Mouse (Mus musculus) heart, embryonic 12.5 days (tissue): ENCODE results near the gene E130114P18Rik. TPM values are rescaled to one million over a fixed set of nuclear protein-coding genes. Genes with fewer than 3 reads are reported as not detected.
A peak's percentile ranks its signal among the peaks of the same experiment; 100 is the strongest.

ENCODE experiments used
- ATAC-seq: fragments of 200-750 bp; cut with Nextera tagmentation; 2 replicates; pipeline ENCODE4 v1.8.0; 2017; ENCODE audit warnings: moderate TSS enrichment, moderate library complexity; ENCODE audit not compliant: insufficient number of reproducible peaks, low FRiP score
- H3K27ac ChIP-seq: fragments of 300-500 bp; sonication (generic); 2 replicates; pipeline ENCODE4 v1.5.1; 2016; ENCODE audit warnings: mild to moderate bottlenecking, moderate library complexity; ENCODE audit not compliant: poor library complexity, severe bottlenecking
- H3K27me3 ChIP-seq: fragments of 300-500 bp; sonication (generic); replicated peaks from 2 replicates; pipeline ENCODE4 v1.6.1; 2016; ENCODE audit warnings: mild to moderate bottlenecking, moderate library complexity
- H3K36me3 ChIP-seq: fragments of 300-500 bp; sonication (generic); 2 replicates; pipeline ENCODE4 v1.6.1; 2016; ENCODE audit warnings: mild to moderate bottlenecking, moderate library complexity
- H3K4me1 ChIP-seq: fragments of 300-500 bp; sonication (generic); replicated peaks from 2 replicates; pipeline ENCODE4 v1.6.1; 2016; ENCODE audit warnings: mild to moderate bottlenecking
- H3K4me2 ChIP-seq: fragments of 300-500 bp; sonication (generic); 2 replicates; pipeline ENCODE4 v1.6.1; 2016; ENCODE audit warnings: mild to moderate bottlenecking, moderate library complexity
- H3K4me3 ChIP-seq: fragments of 300-500 bp; sonication (generic); 2 replicates; pipeline ENCODE4 v1.5.1; 2016; ENCODE audit warnings: mild to moderate bottlenecking
- H3K9ac ChIP-seq: fragments of 300-500 bp; sonication (generic); 2 replicates; pipeline ENCODE4 v1.6.1; 2016; ENCODE audit warnings: mild to moderate bottlenecking, moderate library complexity
- H3K9me3 ChIP-seq: fragments of 300-500 bp; sonication (generic); replicated peaks from 2 replicates; pipeline ENCODE4 v1.6.1; 2016; ENCODE audit warnings: mild to moderate bottlenecking, moderate library complexity
- WGBS: fragments of 180-500 bp; shearing (Covaris S2); methylation state at CpG from one replicate; pipeline ENCODE4 v1.1.7; 2016; 5-methylcytosine and 5-hydroxymethylcytosine counted together
- polyA plus RNA-seq: library from polyadenylated mRNA; unstranded; fragments of >200 nt; fragmentation: Nextera tagmentation; extraction: Ambion mirVana; gene quantifications from 2 replicates; pipeline ENCODE4 v1.2.1, GENCODE M21; 2016

E130114P18Rik gene
- polyA plus RNA-seq, 1 experiment from 2014 or later: 0.74 TPM

GRCm38 (mm10) chr4:97751030-97751482 lies 26.8 kb downstream of the E130114P18Rik start:
- Histone ChIP-seq H3K9me3 (no peaks in the 10 kb centered on the region), H3K27ac (peak overlapping the region; percentile 93), H3K4me2 (peak overlapping the region; percentile 84), H3K4me1 (peaks cover 26% of the 10 kb centered on the region), H3K36me3 (no peaks in the 10 kb centered on the region), H3K27me3 (no peaks in the 10 kb centered on the region), H3K9ac (peak overlapping the region; percentile 78), H3K4me3 (peak overlapping the region; percentile 57)
- under 1% methylated on average over 20 of the region's 20 CpGs for WGBS
- peak; percentile 78 for ATAC-seq

- Histone ChIP-seq H3K36me3 (no peaks in the 10 kb centered on the region), H3K27me3 (no peaks in the 10 kb centered on the region), H3K9me3 (no peaks in the 10 kb centered on the region), H3K9ac (no peak overlapping the region), H3K4me1 (peaks cover 29% of the 10 kb centered on the region), H3K4me3 (no peak overlapping the region), H3K4me2 (no peak overlapping the region), H3K27ac (no peak overlapping the region)
- 37% methylated on average over 4 of the region's 4 CpGs for WGBS
- ATAC-seq: no peak
Observed at GRCm38 (mm10) chr4:97750401-97750800, 27.5 kb downstream of the E130114P18Rik start.

- 0 out of 2 replicates have a peak, but pooled peaks cover 3% of the 10 kb centered on the region for H3K27me3 ChIP-seq
- H3K27ac ChIP-seq: no peak overlapping the region
- H3K4me1 ChIP-seq: peaks cover 9% of the 10 kb centered on the region; the same call in 1 of the 2 replicates
- peak overlapping the region; percentile 77 for H3K4me2 ChIP-seq
- no peaks in the 10 kb centered on the region for H3K9me3 ChIP-seq
- peak overlapping the region; percentile 71 for H3K9ac ChIP-seq
- peak overlapping the region; percentile 46 for H3K4me3 ChIP-seq
- no peak for ATAC-seq
- no peaks in the 10 kb centered on the region for H3K36me3 ChIP-seq
- 6% methylated on average over 19 of the region's 19 CpGs for WGBS
Observed at GRCm38 (mm10) chr4:97746106-97746900, 31.6 kb downstream of the E130114P18Rik start.

- 8% methylated on average over 32 of the region's 32 CpGs for whole genome bisulfite sequencing
- peak; percentile 78; the same call in 1 of the 2 replicates for ATAC-seq
Observed at GRCm38 (mm10) chr4:97745296-97746105, 32.4 kb downstream of the E130114P18Rik start.

GRCm38 (mm10) chr4:97743932-97744331 lies 33.9 kb downstream of the E130114P18Rik start:
- Histone ChIP-seq H3K4me3 (no peak overlapping the region), H3K9me3 (no peaks in the 10 kb centered on the region), H3K4me2 (no peak overlapping the region), H3K36me3 (no peaks in the 10 kb centered on the region), H3K27ac (no peak overlapping the region), H3K9ac (no peak overlapping the region), H3K27me3 (0 out of 2 replicates have a peak, but pooled peaks cover 3% of the 10 kb centered on the region), H3K4me1 (peaks cover 9% of the 10 kb centered on the region; the same call in 1 of the 2 replicates)
- 58% methylated on average over 5 of the region's 5 CpGs for WGBS
- no peak for ATAC-seq

More at GRCm38 (mm10) chr4:97745296-97746105, 32.4 kb downstream of the E130114P18Rik start:
- Histone ChIP-seq H3K27me3 (0 out of 2 replicates have a peak, but pooled peaks cover 3% of the 10 kb centered on the region), H3K4me1 (peaks cover 9% of the 10 kb centered on the region; the same call in 1 of the 2 replicates), H3K36me3 (no peaks in the 10 kb centered on the region), H3K9me3 (no peaks in the 10 kb centered on the region), H3K4me3 (peak overlapping the region; percentile 46), H3K9ac (peak overlapping the region; percentile 71), H3K27ac (no peak overlapping the region), H3K4me2 (peak overlapping the region; percentile 77)

- no peak overlapping the region for H3K4me3 ChIP-seq
- H3K4me1 ChIP-seq: no peaks in the 10 kb centered on the region
- no peak for ATAC-seq
- no peaks in the 10 kb centered on the region for H3K27me3 ChIP-seq
- H3K27ac ChIP-seq: no peak overlapping the region
- H3K36me3 ChIP-seq: no peaks in the 10 kb centered on the region
- H3K4me2 ChIP-seq: no peak overlapping the region
- WGBS: 65% methylated on average over 1 of the region's 1 CpGs
- no peaks in the 10 kb centered on the region for H3K9me3 ChIP-seq
- no peak overlapping the region for H3K9ac ChIP-seq
Observed at GRCm38 (mm10) chr4:97733392-97733791, 44.5 kb downstream of the E130114P18Rik start.

GRCm38 (mm10) chr4:97730416-97730815 lies 47.5 kb downstream of the E130114P18Rik start:
- H3K36me3 ChIP-seq: no peaks in the 10 kb centered on the region
- no peak overlapping the region for H3K9ac ChIP-seq
- H3K27ac ChIP-seq: no peak overlapping the region
- no peaks in the 10 kb centered on the region for H3K4me1 ChIP-seq
- H3K4me3 ChIP-seq: no peak overlapping the region
- no peak overlapping the region for H3K4me2 ChIP-seq
- H3K9me3 ChIP-seq: no peaks in the 10 kb centered on the region
- no peak for ATAC-seq
- WGBS: 79% methylated on average over 3 of the region's 3 CpGs
- no peaks in the 10 kb centered on the region for H3K27me3 ChIP-seq

- H3K9ac ChIP-seq: no peak overlapping the region
- H3K4me3 ChIP-seq: no peak overlapping the region
- H3K36me3 ChIP-seq: no peaks in the 10 kb centered on the region
- H3K9me3 ChIP-seq: no peaks in the 10 kb centered on the region
- no peak overlapping the region for H3K4me2 ChIP-seq
- no peak for ATAC-seq
- H3K27ac ChIP-seq: no peak overlapping the region
- no peaks in the 10 kb centered on the region for H3K4me1 ChIP-seq
- WGBS: 83% methylated on average over 6 of the region's 6 CpGs
- no peaks in the 10 kb centered on the region for H3K27me3 ChIP-seq
Observed at GRCm38 (mm10) chr4:97729999-97730398, 47.9 kb downstream of the E130114P18Rik start.

GRCm38 (mm10) chr4:97728520-97728919 lies 49.4 kb downstream of the E130114P18Rik start:
- WGBS: 69% methylated on average over 4 of the region's 4 CpGs
- Histone ChIP-seq H3K9me3 (no peaks in the 10 kb centered on the region), H3K27me3 (no peaks in the 10 kb centered on the region), H3K4me3 (no peak overlapping the region), H3K36me3 (no peaks in the 10 kb centered on the region), H3K4me2 (no peak overlapping the region), H3K27ac (no peak overlapping the region), H3K4me1 (no peaks in the 10 kb centered on the region), H3K9ac (no peak overlapping the region)
- ATAC-seq: peak; percentile 79

GRCm38 (mm10) chr4:97723374-97723773 lies 54.5 kb downstream of the E130114P18Rik start:
- H3K4me2 ChIP-seq: no peak overlapping the region
- no peak overlapping the region for H3K27ac ChIP-seq
- WGBS: 73% methylated on average over 6 of the region's 6 CpGs
- no peaks in the 10 kb centered on the region for H3K27me3 ChIP-seq
- H3K9ac ChIP-seq: no peak overlapping the region
- H3K4me1 ChIP-seq: no peaks in the 10 kb centered on the region
- H3K4me3 ChIP-seq: no peak overlapping the region
- H3K9me3 ChIP-seq: no peaks in the 10 kb centered on the region
- no peak for ATAC-seq
- H3K36me3 ChIP-seq: no peaks in the 10 kb centered on the region

- Histone ChIP-seq H3K9ac (no peak overlapping the region), H3K4me1 (no peaks in the 10 kb centered on the region), H3K4me2 (no peak overlapping the region), H3K27me3 (no peaks in the 10 kb centered on the region), H3K27ac (no peak overlapping the region), H3K4me3 (no peak overlapping the region), H3K36me3 (no peaks in the 10 kb centered on the region), H3K9me3 (no peaks in the 10 kb centered on the region)
- 73% methylated on average over 10 of the region's 10 CpGs for WGBS
- no peak for ATAC-seq
Observed at GRCm38 (mm10) chr4:97722666-97723065, 55.2 kb downstream of the E130114P18Rik start.
